Mouse (Mus musculus) forebrain, embryonic 10.5 days (tissue): Measurements from ENCODE around the gene Cdk6. TPM values are rescaled to one million over a fixed set of nuclear protein-coding genes. Genes with fewer than 3 reads are reported as not detected.
A peak's percentile ranks its signal among the peaks of the same experiment; 100 is the strongest.

ENCODE experiments used
- DNase-seq: peaks from one replicate; pipeline ENCODE4 v3.0.0-alpha.2; 2017; ENCODE audit warnings: low spot score; ENCODE audit errors: extremely low spot score
- H3K27ac ChIP-seq: fragments of 300-500 bp; sonication (generic); 2 replicates; pipeline ENCODE4 v1.5.1; 2016; ENCODE audit warnings: mild to moderate bottlenecking
- H3K27me3 ChIP-seq: fragments of 300-500 bp; sonication (generic); 2 replicates; pipeline ENCODE4 v1.6.1; 2016; ENCODE audit warnings: mild to moderate bottlenecking; ENCODE audit not compliant: poor library complexity, severe bottlenecking
- H3K36me3 ChIP-seq: fragments of 300-500 bp; sonication (generic); replicated peaks from 2 replicates; pipeline ENCODE4 v1.6.1; 2016; ENCODE audit warnings: mild to moderate bottlenecking, moderate library complexity
- H3K4me1 ChIP-seq: fragments of 300-500 bp; sonication (generic); 2 replicates; pipeline ENCODE4 v1.6.1; 2016
- H3K4me3 ChIP-seq: fragments of 300-500 bp; sonication (generic); 2 replicates; pipeline ENCODE4 v1.5.1; 2016; ENCODE audit warnings: mild to moderate bottlenecking, moderate library complexity
- H3K9me3 ChIP-seq: fragments of 300-500 bp; sonication (generic); 2 replicates; pipeline ENCODE4 v1.6.1; 2016; ENCODE audit warnings: mild to moderate bottlenecking, moderate library complexity
- WGBS: fragments of 180-500 bp; shearing (Covaris S2); methylation state at CpG from one replicate; pipeline ENCODE4 v1.1.7; 2016; 5-methylcytosine and 5-hydroxymethylcytosine counted together
- polyA plus RNA-seq: library from polyadenylated mRNA; unstranded; fragments of >200 nt; fragmentation: Nextera tagmentation; extraction: Ambion mirVana; gene quantifications from 2 replicates; pipeline ENCODE4 v1.2.1, GENCODE M21; 2016

Gene Cdk6
- polyA plus RNA-seq, 1 experiment from 2014 or later, result 27.5 TPM

- Histone ChIP-seq H3K27me3 (no peaks in the 10 kb centered on the region), H3K4me3 (no peak overlapping the region)
- peak; percentile 11 for DNase-seq
Observed at GRCm38 (mm10) chr5:3472311-3473156, 131.2 kb downstream of the Cdk6 start.

GRCm38 (mm10) chr5:3477711-3478110 is 136.4 kb downstream of the Cdk6 start:
- Histone ChIP-seq H3K36me3 (no peaks in the 10 kb centered on the region), H3K27ac (no peak overlapping the region), H3K4me1 (no peaks in the 10 kb centered on the region), H3K4me3 (no peak overlapping the region), H3K27me3 (no peaks in the 10 kb centered on the region), H3K9me3 (no peaks in the 10 kb centered on the region)
- WGBS, result 91% methylated on average over 3 of the region's 3 CpGs
- DNase-seq, result no peak

More at GRCm38 (mm10) chr5:3472311-3473156, 131.2 kb downstream of the Cdk6 start:
- Histone ChIP-seq H3K36me3 (no peaks in the 10 kb centered on the region), H3K4me1 (no peaks in the 10 kb centered on the region), H3K27ac (no peak overlapping the region), H3K9me3 (no peaks in the 10 kb centered on the region)
- WGBS, result 93% methylated on average over 22 of the region's 22 CpGs

- WGBS, result 92% methylated on average over 8 of the region's 8 CpGs
- DNase-seq, result peak; percentile 2
- Histone ChIP-seq H3K27me3 (no peaks in the 10 kb centered on the region), H3K4me3 (no peak overlapping the region), H3K36me3 (no peaks in the 10 kb centered on the region), H3K9me3 (no peaks in the 10 kb centered on the region), H3K27ac (no peak overlapping the region), H3K4me1 (no peaks in the 10 kb centered on the region)
Observed at GRCm38 (mm10) chr5:3478216-3478615, 136.9 kb downstream of the Cdk6 start.

- no peaks in the 10 kb centered on the region for H3K36me3 ChIP-seq
- no peak for DNase-seq
- H3K27me3 ChIP-seq, result no peaks in the 10 kb centered on the region
- 84% methylated on average over 7 of the region's 7 CpGs for WGBS
- no peaks in the 10 kb centered on the region for H3K9me3 ChIP-seq
- no peak overlapping the region for H3K4me3 ChIP-seq
- no peaks in the 10 kb centered on the region for H3K4me1 ChIP-seq
- no peak overlapping the region for H3K27ac ChIP-seq
Observed at GRCm38 (mm10) chr5:3479016-3479795, 137.9 kb downstream of the Cdk6 start.

GRCm38 (mm10) chr5:3480637-3481395 is 139.5 kb downstream of the Cdk6 start:
- 90% methylated on average over 9 of the region's 9 CpGs for WGBS
- Histone ChIP-seq H3K4me3 (no peak overlapping the region), H3K36me3 (peaks cover 6% of the 10 kb centered on the region; the same call in 1 of the 2 replicates), H3K9me3 (no peaks in the 10 kb centered on the region), H3K27ac (no peak overlapping the region), H3K27me3 (no peaks in the 10 kb centered on the region), H3K4me1 (no peaks in the 10 kb centered on the region)
- DNase-seq, result no peak

GRCm38 (mm10) chr5:3482474-3482873 is 141.2 kb downstream of the Cdk6 start:
- Histone ChIP-seq H3K9me3 (no peaks in the 10 kb centered on the region), H3K27ac (no peak overlapping the region), H3K4me1 (0 out of 2 replicates have a peak, but pooled peaks cover 3% of the 10 kb centered on the region), H3K4me3 (no peak overlapping the region), H3K36me3 (peaks cover 6% of the 10 kb centered on the region; the same call in 1 of the 2 replicates), H3K27me3 (no peaks in the 10 kb centered on the region)
- WGBS, result 94% methylated on average over 7 of the region's 7 CpGs
- no peak for DNase-seq

GRCm38 (mm10) chr5:3483054-3483722 is 141.9 kb downstream of the Cdk6 start:
- H3K36me3 ChIP-seq, result peaks cover 6% of the 10 kb centered on the region; the same call in 1 of the 2 replicates
- H3K4me1 ChIP-seq, result 0 out of 2 replicates have a peak, but pooled peaks cover 3% of the 10 kb centered on the region
- WGBS, result 93% methylated on average over 5 of the region's 5 CpGs
- no peak overlapping the region for H3K4me3 ChIP-seq
- H3K27ac ChIP-seq, result no peak overlapping the region
- H3K27me3 ChIP-seq, result no peaks in the 10 kb centered on the region
- no peak for DNase-seq
- H3K9me3 ChIP-seq, result no peaks in the 10 kb centered on the region

GRCm38 (mm10) chr5:3486579-3487282 is 145.4 kb downstream of the Cdk6 start:
- 0 out of 2 replicates have a peak, but pooled peaks cover 3% of the 10 kb centered on the region for H3K4me1 ChIP-seq
- DNase-seq, result no peak
- no peaks in the 10 kb centered on the region for H3K27me3 ChIP-seq
- H3K4me3 ChIP-seq, result no peak overlapping the region
- 74% methylated on average over 7 of the region's 7 CpGs for WGBS
- peaks cover 6% of the 10 kb centered on the region; the same call in 1 of the 2 replicates for H3K36me3 ChIP-seq
- H3K9me3 ChIP-seq, result no peaks in the 10 kb centered on the region
- no peak overlapping the region for H3K27ac ChIP-seq

- H3K4me3 ChIP-seq, result no peak overlapping the region
- H3K27me3 ChIP-seq, result no peaks in the 10 kb centered on the region
- no peaks in the 10 kb centered on the region for H3K9me3 ChIP-seq
- no peak for DNase-seq
- no peak overlapping the region for H3K27ac ChIP-seq
- 0 out of 2 replicates have a peak, but pooled peaks cover 3% of the 10 kb centered on the region for H3K4me1 ChIP-seq
- H3K36me3 ChIP-seq, result peaks cover 6% of the 10 kb centered on the region; the same call in 1 of the 2 replicates
- 88% methylated on average over 16 of the region's 16 CpGs for WGBS
Observed at GRCm38 (mm10) chr5:3488146-3488774, 147.0 kb downstream of the Cdk6 start.

- H3K4me3 ChIP-seq, result no peak overlapping the region
- no peak for DNase-seq
- no peak overlapping the region for H3K27ac ChIP-seq
- no peaks in the 10 kb centered on the region for H3K9me3 ChIP-seq
- 0 out of 2 replicates have a peak, but pooled peaks cover 3% of the 10 kb centered on the region for H3K4me1 ChIP-seq
- 96% methylated on average over 3 of the region's 3 CpGs for WGBS
- H3K36me3 ChIP-seq, result peaks cover 3% of the 10 kb centered on the region; the same call in 1 of the 2 replicates
- H3K27me3 ChIP-seq, result no peaks in the 10 kb centered on the region
Observed at GRCm38 (mm10) chr5:3490358-3490757, 149.1 kb downstream of the Cdk6 start.

GRCm38 (mm10) chr5:3491084-3491483 is 149.8 kb downstream of the Cdk6 start:
- no peak for DNase-seq
- WGBS, result 81% methylated on average over 9 of the region's 9 CpGs
- Histone ChIP-seq H3K4me1 (0 out of 2 replicates have a peak, but pooled peaks cover 3% of the 10 kb centered on the region), H3K4me3 (no peak overlapping the region), H3K27ac (no peak overlapping the region), H3K36me3 (no peaks in the 10 kb centered on the region), H3K9me3 (no peaks in the 10 kb centered on the region), H3K27me3 (no peaks in the 10 kb centered on the region)
